Mouse (Mus musculus): ENCODE measurements around the gene Ddc. TPM values are rescaled to one million over a fixed set of nuclear protein-coding genes. Genes with fewer than 3 reads are reported as not detected.

The Ddc gene
- polyA plus RNA-seq, 1 experiment from 2014 or later: 9.7 TPM

DNA sequence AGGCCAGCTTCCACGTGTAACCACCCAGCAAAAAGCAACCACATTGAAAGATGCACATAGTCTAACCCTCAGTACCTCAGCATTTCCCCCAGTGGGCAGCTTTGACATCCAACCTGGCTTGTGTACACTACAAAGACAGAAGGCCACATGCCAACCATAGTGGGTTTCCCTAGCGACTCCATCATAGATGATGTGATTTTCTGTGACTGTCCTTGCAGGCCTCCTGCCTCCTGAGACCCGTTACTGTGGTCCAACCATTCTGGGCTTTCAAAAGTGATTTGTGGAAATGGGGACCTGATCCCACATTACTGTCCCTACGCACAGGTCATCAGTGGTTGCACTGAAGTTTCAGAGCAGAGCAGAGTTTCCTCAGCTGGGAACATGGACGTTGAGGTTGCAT lies 123.1 kb downstream of the Ddc start:
- no peaks in the 10 kb centered on the region for H3K9me3 ChIP-seq (replicated peaks)
- peaks cover 18% of the 10 kb centered on the region for H3K36me3 ChIP-seq
- H3K4me1 ChIP-seq (replicated peaks): no peaks in the 10 kb centered on the region
- H3K9ac ChIP-seq: no peak overlapping the region
- 74% methylated on average over 5 of the region's 5 CpGs for WGBS (ENCODE audit: insufficient replicate concordance)
- ATAC-seq (ENCODE audit: low read depth) (no peak), DNase-seq (no peak)
- H3K27ac ChIP-seq: no peak overlapping the region
- no peaks in the 10 kb centered on the region for H3K27me3 ChIP-seq
- no peak overlapping the region for H3K4me3 ChIP-seq (replicated peaks)
- H3K4me2 ChIP-seq: no peak overlapping the region

GRCm38 (mm10) chr11:11774384-11774783 lies 123.6 kb downstream of the Ddc start:
- H3K27ac ChIP-seq: no peak overlapping the region
- H3K27me3 ChIP-seq: no peaks in the 10 kb centered on the region
- no peak overlapping the region for H3K4me3 ChIP-seq (replicated peaks)
- H3K4me2 ChIP-seq: no peak overlapping the region
- no peaks in the 10 kb centered on the region for H3K9me3 ChIP-seq (replicated peaks)
- no peak for DNase-seq
- WGBS (ENCODE audit: insufficient replicate concordance): 83% methylated on average over 4 of the region's 4 CpGs
- H3K36me3 ChIP-seq: peaks cover 23% of the 10 kb centered on the region
- ATAC-seq (ENCODE audit: low read depth): no peak
- H3K9ac ChIP-seq: no peak overlapping the region
- no peaks in the 10 kb centered on the region for H3K4me1 ChIP-seq (replicated peaks)

DNA sequence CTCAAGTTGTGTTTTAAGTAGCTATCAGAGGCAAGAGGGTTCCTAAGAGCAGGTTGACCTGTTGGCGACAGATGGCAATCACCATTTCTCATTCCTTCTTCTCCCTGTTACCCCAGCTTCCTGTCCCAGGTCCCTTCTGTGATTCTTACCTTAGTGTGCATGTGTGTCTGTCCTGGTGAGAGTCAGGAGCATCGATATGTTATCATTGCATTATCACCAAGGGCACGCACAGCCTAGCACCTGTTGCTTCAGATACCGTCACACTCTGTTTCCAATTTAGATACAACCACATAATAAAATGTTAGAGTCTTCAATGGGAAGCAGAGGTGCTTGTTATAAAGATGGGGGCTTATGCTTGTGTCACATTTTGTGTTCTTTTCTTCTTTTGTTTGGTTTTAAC lies 125.7 kb downstream of the Ddc start:
- DNase-seq: no peak
- ATAC-seq (ENCODE audit: low read depth): no peak
- Histone ChIP-seq H3K4me3 (replicated peaks) (no peak overlapping the region), H3K27me3 (no peaks in the 10 kb centered on the region), H3K9me3 (replicated peaks) (no peaks in the 10 kb centered on the region), H3K9ac (no peak overlapping the region), H3K4me2 (no peak overlapping the region), H3K27ac (no peak overlapping the region), H3K36me3 (peaks cover 39% of the 10 kb centered on the region), H3K4me1 (replicated peaks) (0 out of 2 replicates have a peak, but pooled peaks cover 4% of the 10 kb centered on the region)
- 73% methylated on average over 4 of the region's 4 CpGs for WGBS (ENCODE audit: insufficient replicate concordance)

GRCm38 (mm10) chr11:11770691-11771090 lies 127.3 kb downstream of the Ddc start:
- 90% methylated on average over 3 of the region's 3 CpGs for WGBS (ENCODE audit: insufficient replicate concordance)
- H3K27ac ChIP-seq: no peak overlapping the region
- H3K36me3 ChIP-seq: peaks cover 51% of the 10 kb centered on the region
- no peak overlapping the region for H3K4me2 ChIP-seq
- no peak overlapping the region for H3K4me3 ChIP-seq (replicated peaks)
- no peak for ATAC-seq (ENCODE audit: low read depth)
- no peak for DNase-seq
- H3K9ac ChIP-seq: no peak overlapping the region
- H3K4me1 ChIP-seq (replicated peaks): 0 out of 2 replicates have a peak, but pooled peaks cover 4% of the 10 kb centered on the region
- no peaks in the 10 kb centered on the region for H3K27me3 ChIP-seq
- H3K9me3 ChIP-seq (replicated peaks): no peaks in the 10 kb centered on the region

- Histone ChIP-seq H3K27me3 (no peaks in the 10 kb centered on the region), H3K4me2 (no peak overlapping the region), H3K9ac (no peak overlapping the region), H3K4me1 (replicated peaks) (0 out of 2 replicates have a peak, but pooled peaks cover 4% of the 10 kb centered on the region), H3K4me3 (replicated peaks) (no peak overlapping the region), H3K36me3 (peaks cover 60% of the 10 kb centered on the region), H3K9me3 (replicated peaks) (no peaks in the 10 kb centered on the region), H3K27ac (no peak overlapping the region)
- DNase-seq (no peak), ATAC-seq (ENCODE audit: low read depth) (no peak)
- WGBS (ENCODE audit: insufficient replicate concordance): 90% methylated on average over 20 of the region's 20 CpGs
These were observed 128.7 kb downstream of the Ddc start for GRCm38 (mm10) chr11:11769281-11769680.

GRCm38 (mm10) chr11:11768057-11768456 lies 129.9 kb downstream of the Ddc start:
- H3K4me3 ChIP-seq (replicated peaks): no peak overlapping the region

GRCm38 (mm10) chr11:11766736-11767135 lies 131.2 kb downstream of the Ddc start:
- H3K27ac ChIP-seq: no peak overlapping the region
- no peak overlapping the region for H3K4me3 ChIP-seq (replicated peaks)
- ATAC-seq (ENCODE audit: low read depth) (no peak), DNase-seq (no peak)
- peaks cover 74% of the 10 kb centered on the region for H3K36me3 ChIP-seq
- 0 out of 2 replicates have a peak, but pooled peaks cover 4% of the 10 kb centered on the region for H3K4me1 ChIP-seq (replicated peaks)
- H3K9me3 ChIP-seq (replicated peaks): no peaks in the 10 kb centered on the region
- H3K4me2 ChIP-seq: no peak overlapping the region
- H3K27me3 ChIP-seq: no peaks in the 10 kb centered on the region
- no peak overlapping the region for H3K9ac ChIP-seq

More at GRCm38 (mm10) chr11:11768057-11768456, 129.9 kb downstream of the Ddc start:
- no peak overlapping the region for H3K27ac ChIP-seq
- no peak for DNase-seq
- no peak overlapping the region for H3K9ac ChIP-seq
- H3K27me3 ChIP-seq: no peaks in the 10 kb centered on the region
- ATAC-seq (ENCODE audit: low read depth): no peak
- H3K4me1 ChIP-seq (replicated peaks): 0 out of 2 replicates have a peak, but pooled peaks cover 4% of the 10 kb centered on the region
- no peaks in the 10 kb centered on the region for H3K9me3 ChIP-seq (replicated peaks)
- WGBS (ENCODE audit: insufficient replicate concordance): 71% methylated on average over 2 of the region's 2 CpGs
- no peak overlapping the region for H3K4me2 ChIP-seq
- peaks cover 68% of the 10 kb centered on the region for H3K36me3 ChIP-seq

GRCm38 (mm10) chr11:11766105-11766504 lies 131.8 kb downstream of the Ddc start:
- no peak overlapping the region for H3K4me2 ChIP-seq
- peaks cover 77% of the 10 kb centered on the region for H3K36me3 ChIP-seq
- WGBS (ENCODE audit: insufficient replicate concordance): 59% methylated on average over 1 of the region's 1 CpGs
- H3K4me3 ChIP-seq (replicated peaks): no peak overlapping the region
- no peaks in the 10 kb centered on the region for H3K9me3 ChIP-seq (replicated peaks)
- no peak overlapping the region for H3K9ac ChIP-seq
- no peaks in the 10 kb centered on the region for H3K27me3 ChIP-seq
- ATAC-seq (ENCODE audit: low read depth) (no peak), DNase-seq (no peak)
- H3K27ac ChIP-seq: no peak overlapping the region
- 0 out of 2 replicates have a peak, but pooled peaks cover 4% of the 10 kb centered on the region for H3K4me1 ChIP-seq (replicated peaks)

DNA sequence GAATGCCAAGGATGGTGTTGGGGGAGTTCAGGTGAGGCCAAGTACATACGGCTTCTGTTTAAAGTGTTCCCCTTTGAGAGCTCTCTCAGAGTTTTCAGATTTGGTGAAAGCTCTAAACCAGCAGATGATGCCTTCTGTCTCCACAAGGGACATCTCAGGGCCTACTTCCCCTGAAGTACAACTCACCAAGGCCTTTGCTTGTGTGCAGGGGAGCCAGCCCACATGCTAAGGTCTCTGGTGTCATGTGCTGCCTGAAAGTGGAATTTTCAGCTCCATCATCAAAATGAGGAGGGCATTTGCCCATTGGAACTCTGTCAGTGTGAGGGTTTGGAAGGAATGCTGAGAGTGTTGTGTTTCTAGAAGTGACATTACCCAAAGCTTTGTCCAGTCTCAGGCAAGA lies 132.5 kb downstream of the Ddc start:
- Histone ChIP-seq H3K27me3 (no peaks in the 10 kb centered on the region), H3K4me1 (replicated peaks) (0 out of 2 replicates have a peak, but pooled peaks cover 4% of the 10 kb centered on the region), H3K4me2 (no peak overlapping the region), H3K27ac (no peak overlapping the region), H3K36me3 (peaks cover 77% of the 10 kb centered on the region), H3K9me3 (replicated peaks) (no peaks in the 10 kb centered on the region), H3K9ac (no peak overlapping the region), H3K4me3 (replicated peaks) (no peak overlapping the region)
- DNase-seq: no peak
- ATAC-seq (ENCODE audit: low read depth): no peak
- WGBS (ENCODE audit: insufficient replicate concordance): 61% methylated on average over 1 of the region's 1 CpGs

Other genes starting within 250 kb of the Ddc start
- 28.3 and 44.6 TPM in 2 replicates for gene Ikzf1, start 213.1 kb downstream of the Ddc start, polyA plus RNA-seq (2015; fragmentation: Nextera tagmentation; extraction: Ambion mirVana)
- 107 and 133 TPM in 2 replicates for gene Fignl1, start 89.2 kb downstream of the Ddc start, polyA plus RNA-seq (2015; fragmentation: Nextera tagmentation; extraction: Ambion mirVana)
- gene Grb10, start 140.5 kb upstream of the Ddc start, polyA plus RNA-seq (2015; fragmentation: Nextera tagmentation; extraction: Ambion mirVana): 115 and 156 TPM in 2 replicates